Mouse (Mus musculus) testis, adult 2 months (tissue): ENCODE data around the gene Siae.

Experiments used
- CTCF ChIP-seq: fragments of 200-500 bp; IDR thresholded peaks from 2 replicates; pipeline ENCODE4 v1.5.1; 2012; ENCODE audit warnings: low read depth, mild to moderate bottlenecking, inconsistent platforms, low read length, moderate library complexity; ENCODE audit not compliant: control insufficient read depth, insufficient read depth, insufficient replicate concordance
- POLR2A ChIP-seq: fragments of 200-500 bp; IDR thresholded peaks from 2 replicates; pipeline ENCODE4 v1.6.1; 2012; ENCODE audit warnings: low read depth, mild to moderate bottlenecking, inconsistent platforms, low read length, moderate library complexity; ENCODE audit not compliant: control insufficient read depth

GRCm38 (mm10) chr9:37519995-37520394 lies 35.5 kb upstream of the Siae start:
- TF ChIP-seq POLR2A (no peak), CTCF (no peak)
